Mouse (Mus musculus): ENCODE data around the gene Myg1. TPM values are rescaled to one million over a fixed set of nuclear protein-coding genes. Genes with fewer than 3 reads are reported as not detected.

Myg1 gene
- total RNA-seq, 4 experiments from 2014 or later = 23.2 to 24.6 (median 24.5) TPM

GRCm38 (mm10) chr15:102383671-102384070, 52.2 kb downstream of the Myg1 start:
- no peak for DNase-seq (ENCODE audit: low spot score)

GRCm38 (mm10) chr15:102386640-102387039, 55.1 kb downstream of the Myg1 start:
- DNase-seq (ENCODE audit: low spot score) = no peak

Other genes with a start within 250 kb of the Myg1 start
- 100 to 1,000 TPM; 123 to 146 (median 133) TPM for gene Tns2, start 231.3 kb upstream of the Myg1 start, total RNA-seq (2022)
- 10 to 100 TPM; 13.2 to 16.8 (median 15.6) TPM for gene Spryd3, start 195.5 kb upstream of the Myg1 start, total RNA-seq (2022)
- 10 to 100 TPM; 20.6 to 52.4 (median 26.0) TPM for gene Igfbp6, start 187.3 kb upstream of the Myg1 start, total RNA-seq (2022)
- gene Soat2, start 181.2 kb upstream of the Myg1 start, total RNA-seq (2022) = under 1 TPM in 3 of 4 experiments, not detected in 1; 0.11 to 0.13 (median 0.12) TPM
- 10 to 100 TPM; 31.5 to 40.0 (median 35.5) TPM for gene Zfp740, start 128.5 kb upstream of the Myg1 start, total RNA-seq (2022)
- gene Csad, start 127.0 kb upstream of the Myg1 start, total RNA-seq (2022) = 10 to 100 TPM; 14.2 to 18.9 (median 16.2) TPM
- gene Itgb7, start 99.8 kb upstream of the Myg1 start, total RNA-seq (2022) = 1 to 10 TPM in 2 of 4 experiments, under 1 TPM in 2; 0.82 to 3.2 (median 1.5) TPM
- gene Rarg, start 74.2 kb upstream of the Myg1 start, total RNA-seq (2022) = 10 to 100 TPM; 15.3 to 20.6 (median 17.3) TPM
- not detected for gene Gm9918, start 61.1 kb upstream of the Myg1 start, total RNA-seq (2022)
- gene Mfsd5, start 52.3 kb upstream of the Myg1 start, total RNA-seq (2022) = 10 to 100 TPM; 17.4 to 20.8 (median 18.7) TPM
- 1 to 10 TPM in 1 of 4 experiments, under 1 TPM in 3; 0.38 to 1.1 (median 0.93) TPM for gene Espl1, start 35.4 kb upstream of the Myg1 start, total RNA-seq (2022)
- 100 to 1,000 TPM; 300 to 347 (median 339) TPM for gene Pfdn5, start 5.6 kb upstream of the Myg1 start, total RNA-seq (2022)
- gene Aaas, start 19.1 kb downstream of the Myg1 start, total RNA-seq (2022) = 10 to 100 TPM in 3 of 4 experiments, 1 to 10 TPM in 1; 9.8 to 15.0 (median 12.5) TPM
- not detected for gene Sp7, start 35.5 kb downstream of the Myg1 start, total RNA-seq (2022)
- 10 to 100 TPM; 31.8 to 43.8 (median 38.7) TPM for gene Sp1, start 74.4 kb downstream of the Myg1 start, total RNA-seq (2022)
- gene Amhr2, start 113.7 kb downstream of the Myg1 start, total RNA-seq (2022) = under 1 TPM; 0.19 to 1.00 (median 0.63) TPM
- 10 to 100 TPM; 18.7 to 25.3 (median 22.0) TPM for gene Prr13, start 127.3 kb downstream of the Myg1 start, total RNA-seq (2022)
- 100 to 1,000 TPM; 452 to 509 (median 465) TPM for gene Pcbp2, start 138.8 kb downstream of the Myg1 start, total RNA-seq (2022)
- not detected for gene Gm10337, start 172.0 kb downstream of the Myg1 start, total RNA-seq (2022)
- gene Map3k12, start 185.4 kb downstream of the Myg1 start, total RNA-seq (2022) = 1 to 10 TPM; 1.7 to 2.8 (median 2.3) TPM
- gene Tarbp2, start 186.5 kb downstream of the Myg1 start, total RNA-seq (2022) = 10 to 100 TPM; 38.8 to 50.0 (median 44.7) TPM
- 1 to 10 TPM in 3 of 4 experiments, under 1 TPM in 1; 0.65 to 2.2 (median 1.9) TPM for gene Npff, start 193.2 kb downstream of the Myg1 start, total RNA-seq (2022)

Measured in heart, adult 8-10 months (tissue).